Mouse (Mus musculus) testis, adult 2 months (tissue): ENCODE results near the gene Elmo1.

Experiments
- CTCF ChIP-seq: fragments of 200-500 bp; IDR thresholded peaks from 2 replicates; pipeline ENCODE4 v1.5.1; 2012; ENCODE audit warnings: low read depth, mild to moderate bottlenecking, inconsistent platforms, low read length, moderate library complexity; ENCODE audit not compliant: control insufficient read depth, insufficient read depth, insufficient replicate concordance
- POLR2A ChIP-seq: fragments of 200-500 bp; IDR thresholded peaks from 2 replicates; pipeline ENCODE4 v1.6.1; 2012; ENCODE audit warnings: low read depth, mild to moderate bottlenecking, inconsistent platforms, low read length, moderate library complexity; ENCODE audit not compliant: control insufficient read depth

- TF ChIP-seq POLR2A: no peak
- TF ChIP-seq CTCF: no peak
These were observed 46.4 kb downstream of the Elmo1 start for GRCm38 (mm10) chr13:20136753-20137152.
